Mouse (Mus musculus) neural tube, embryonic 12.5 days (tissue): Measurements from ENCODE around the gene Gas1. TPM values are rescaled to one million over a fixed set of nuclear protein-coding genes. Genes with fewer than 3 reads are reported as not detected.

Experiments used
- ATAC-seq: fragments of 200-750 bp; cut with Nextera tagmentation; 2 replicates; pipeline ENCODE4 v1.8.0; 2017; ENCODE audit warnings: low read depth, mild to moderate bottlenecking, moderate TSS enrichment, moderate library complexity; ENCODE audit not compliant: low FRiP score
- H3K27ac ChIP-seq: fragments of 300-500 bp; sonication (generic); 2 replicates; pipeline ENCODE4 v1.5.1; 2016
- H3K27me3 ChIP-seq: fragments of 300-500 bp; sonication (generic); replicated peaks from 2 replicates; pipeline ENCODE4 v1.6.1; 2016; ENCODE audit warnings: mild to moderate bottlenecking
- H3K36me3 ChIP-seq: fragments of 300-500 bp; sonication (generic); 2 replicates; pipeline ENCODE4 v1.6.1; 2016; ENCODE audit warnings: mild to moderate bottlenecking
- H3K4me1 ChIP-seq: fragments of 300-500 bp; sonication (generic); 2 replicates; pipeline ENCODE4 v1.6.1; 2016
- H3K4me2 ChIP-seq: fragments of 300-500 bp; sonication (generic); replicated peaks from 2 replicates; pipeline ENCODE4 v1.6.1; 2016; ENCODE audit warnings: mild to moderate bottlenecking
- H3K4me3 ChIP-seq: fragments of 300-500 bp; sonication (generic); 2 replicates; pipeline ENCODE4 v1.5.1; 2016
- H3K9ac ChIP-seq: fragments of 300-500 bp; sonication (generic); 2 replicates; pipeline ENCODE4 v1.6.1; 2016; ENCODE audit warnings: mild to moderate bottlenecking
- H3K9me3 ChIP-seq: fragments of 300-500 bp; sonication (generic); 2 replicates; pipeline ENCODE4 v1.6.1; 2016; ENCODE audit warnings: mild to moderate bottlenecking
- WGBS: fragments of 180-500 bp; shearing (Covaris S2); methylation state at CpG from one replicate; pipeline ENCODE4 v1.1.7; 2016; 5-methylcytosine and 5-hydroxymethylcytosine counted together
- polyA plus RNA-seq: library from polyadenylated mRNA; unstranded; fragments of >200 nt; fragmentation: Nextera tagmentation; extraction: Ambion mirVana; gene quantifications from 2 replicates; pipeline ENCODE4 v1.2.1, GENCODE M21; 2016

Gas1 gene
- polyA plus RNA-seq, 1 experiment from 2014 or later, result 168 TPM

- no peaks in the 10 kb centered on the region for H3K9me3 ChIP-seq
- WGBS, result 88% methylated on average over 2 of the region's 2 CpGs
- no peak overlapping the region for H3K4me3 ChIP-seq
- no peak for ATAC-seq
- no peak overlapping the region for H3K27ac ChIP-seq
- H3K4me1 ChIP-seq, result no peaks in the 10 kb centered on the region
- H3K4me2 ChIP-seq, result no peak overlapping the region
- no peaks in the 10 kb centered on the region for H3K27me3 ChIP-seq
- no peak overlapping the region for H3K9ac ChIP-seq
- no peaks in the 10 kb centered on the region for H3K36me3 ChIP-seq
Measured at GRCm38 (mm10) chr13:60187276-60187675, 10.1 kb upstream of the Gas1 start.

DNA sequence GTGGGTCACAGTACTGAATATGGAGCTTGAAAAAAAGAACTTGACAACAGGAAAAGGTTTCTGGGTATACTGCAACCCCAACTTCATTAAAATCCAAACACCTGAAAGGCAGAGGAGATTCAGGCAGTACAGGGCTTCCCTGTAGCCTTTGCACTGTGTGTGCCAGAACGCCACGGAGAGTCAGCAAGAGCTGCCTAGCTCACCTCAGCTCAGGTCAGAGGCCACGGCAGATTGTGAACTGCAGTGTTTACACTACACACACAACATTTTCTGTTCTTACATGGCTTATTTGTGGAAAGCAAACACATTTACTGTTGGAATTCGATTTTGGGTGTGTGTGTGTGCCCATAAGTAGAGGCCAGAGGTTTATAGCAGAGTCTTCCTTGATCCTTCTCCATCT, 5.2 kb upstream of the Gas1 start:
- H3K9me3 ChIP-seq, result no peaks in the 10 kb centered on the region
- WGBS, result 69% methylated on average over 4 of the region's 4 CpGs
- ATAC-seq, result no peak
- no peak overlapping the region for H3K4me2 ChIP-seq
- no peak overlapping the region for H3K27ac ChIP-seq
- H3K9ac ChIP-seq, result no peak overlapping the region
- no peaks in the 10 kb centered on the region for H3K27me3 ChIP-seq
- no peaks in the 10 kb centered on the region for H3K36me3 ChIP-seq
- no peak overlapping the region for H3K4me3 ChIP-seq
- no peaks in the 10 kb centered on the region for H3K4me1 ChIP-seq

- no peak for ATAC-seq
- H3K27me3 ChIP-seq, result no peaks in the 10 kb centered on the region
- H3K36me3 ChIP-seq, result peaks cover 6% of the 10 kb centered on the region; the same call in 1 of the 2 replicates
- no peak overlapping the region for H3K4me2 ChIP-seq
- H3K27ac ChIP-seq, result no peak overlapping the region
- WGBS, result 75% methylated on average over 4 of the region's 4 CpGs
- no peaks in the 10 kb centered on the region for H3K4me1 ChIP-seq
- H3K9me3 ChIP-seq, result no peaks in the 10 kb centered on the region
- no peak overlapping the region for H3K4me3 ChIP-seq
- no peak overlapping the region for H3K9ac ChIP-seq
Measured at GRCm38 (mm10) chr13:60179641-60180040, 2.5 kb upstream of the Gas1 start.

DNA sequence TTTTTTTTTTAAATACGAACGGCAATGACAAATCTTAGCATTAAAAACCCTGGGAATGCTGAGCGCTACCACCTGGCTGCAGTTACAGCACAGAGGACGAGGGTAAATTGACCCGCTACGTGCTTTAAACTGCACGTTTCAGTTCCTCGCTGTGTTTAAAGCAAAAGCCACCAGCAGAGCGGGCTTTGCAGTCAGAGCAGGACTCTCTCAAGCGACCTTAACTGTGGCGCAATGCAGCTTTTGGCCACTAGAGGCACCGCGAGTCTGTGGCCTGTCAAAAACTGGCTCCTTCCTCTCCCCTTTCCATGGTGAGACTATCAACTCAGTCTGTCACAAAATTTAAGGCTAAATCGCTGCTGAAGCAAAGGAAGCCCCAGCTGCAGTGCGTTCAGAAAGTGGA, 1.3 kb upstream of the Gas1 start:
- ATAC-seq, result no peak
- H3K4me2 ChIP-seq, result peak overlapping the region; percentile 81
- WGBS, result under 1% methylated on average over 15 of the region's 15 CpGs

GRCm38 (mm10) chr13:60177797-60178110, 589 bp upstream of the Gas1 start:
- ATAC-seq, result no peak

More for the DNA sequence above, 1.3 kb upstream of the Gas1 start:
- H3K9me3 ChIP-seq, result no peaks in the 10 kb centered on the region
- peaks cover 6% of the 10 kb centered on the region; the same call in 1 of the 2 replicates for H3K36me3 ChIP-seq
- peaks cover 7% of the 10 kb centered on the region for H3K4me1 ChIP-seq
- 0 out of 2 replicates have a peak overlapping the region, but pooled peaks have one; percentile 97 for H3K27ac ChIP-seq
- H3K27me3 ChIP-seq, result no peaks in the 10 kb centered on the region
- H3K4me3 ChIP-seq, result peak overlapping the region; percentile 91; the same call in 1 of the 2 replicates
- no peak overlapping the region; the same call in 1 of the 2 replicates for H3K9ac ChIP-seq

GRCm38 (mm10) chr13:60176776-60177105, 424 bp downstream of the Gas1 start:
- peak overlapping the region; percentile 99 for H3K9ac ChIP-seq
- no peaks in the 10 kb centered on the region for H3K9me3 ChIP-seq
- peak overlapping the region; percentile 91 for H3K4me3 ChIP-seq
- peak overlapping the region; percentile 81 for H3K4me2 ChIP-seq
- H3K27ac ChIP-seq, result peak overlapping the region; percentile 97
- under 1% methylated on average over 53 of the region's 53 CpGs for WGBS
- peaks cover 22% of the 10 kb centered on the region for H3K4me1 ChIP-seq
- H3K27me3 ChIP-seq, result no peaks in the 10 kb centered on the region
- H3K36me3 ChIP-seq, result peaks cover 6% of the 10 kb centered on the region; the same call in 1 of the 2 replicates
- ATAC-seq, result no peak

More at GRCm38 (mm10) chr13:60177797-60178110, 589 bp upstream of the Gas1 start:
- H3K4me3 ChIP-seq, result peak overlapping the region; percentile 91
- H3K9me3 ChIP-seq, result no peaks in the 10 kb centered on the region
- peaks cover 6% of the 10 kb centered on the region; the same call in 1 of the 2 replicates for H3K36me3 ChIP-seq
- H3K27ac ChIP-seq, result peak overlapping the region; percentile 97; the same call in 1 of the 2 replicates
- no peaks in the 10 kb centered on the region for H3K27me3 ChIP-seq
- H3K9ac ChIP-seq, result no peak overlapping the region; the same call in 1 of the 2 replicates
- peaks cover 12% of the 10 kb centered on the region for H3K4me1 ChIP-seq
- WGBS, result under 1% methylated on average over 13 of the region's 13 CpGs
- peak overlapping the region; percentile 81 for H3K4me2 ChIP-seq

DNA sequence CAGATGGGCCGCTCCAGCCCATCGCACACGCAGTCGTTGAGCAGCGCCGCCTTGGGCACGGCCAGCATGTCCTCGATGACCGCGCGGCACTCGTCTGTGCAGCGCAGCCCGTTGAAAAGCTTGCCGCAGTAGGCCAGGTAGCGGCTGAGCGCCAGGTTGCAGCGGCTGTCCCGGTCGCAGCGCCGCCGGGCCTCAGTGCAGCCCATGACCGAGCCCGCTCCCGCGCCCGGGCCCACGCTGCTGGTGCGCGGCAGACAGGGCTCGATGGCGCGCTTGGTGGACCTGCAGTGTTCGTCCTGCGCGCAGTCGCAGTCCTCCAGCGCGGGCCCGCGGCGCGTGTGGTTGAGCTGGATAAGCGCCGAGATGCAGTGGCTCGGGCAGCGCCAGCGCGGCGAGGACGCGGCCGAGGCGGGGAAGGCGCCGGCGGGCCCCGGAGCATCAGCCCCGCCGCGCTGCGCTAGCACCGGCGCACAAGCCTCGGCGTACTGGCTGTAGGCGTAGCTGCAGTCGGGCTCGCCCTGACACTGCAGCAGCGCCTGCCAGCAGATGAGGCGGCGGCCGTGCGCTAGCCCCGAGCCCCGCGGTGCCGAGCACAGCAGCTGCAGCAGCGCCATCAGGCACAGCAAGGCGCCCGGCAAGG, 909 bp downstream of the Gas1 start:
- peak; percentile 30 for ATAC-seq
- H3K4me2 ChIP-seq, result peak overlapping the region; percentile 81
- H3K9me3 ChIP-seq, result no peaks in the 10 kb centered on the region
- H3K27ac ChIP-seq, result peak overlapping the region; percentile 97
- H3K36me3 ChIP-seq, result peaks cover 6% of the 10 kb centered on the region; the same call in 1 of the 2 replicates
- peaks cover 26% of the 10 kb centered on the region for H3K4me1 ChIP-seq
- peak overlapping the region; percentile 99 for H3K9ac ChIP-seq
- WGBS, result under 1% methylated on average over 82 of the region's 82 CpGs
- H3K4me3 ChIP-seq, result peak overlapping the region; percentile 91
- no peaks in the 10 kb centered on the region for H3K27me3 ChIP-seq

DNA sequence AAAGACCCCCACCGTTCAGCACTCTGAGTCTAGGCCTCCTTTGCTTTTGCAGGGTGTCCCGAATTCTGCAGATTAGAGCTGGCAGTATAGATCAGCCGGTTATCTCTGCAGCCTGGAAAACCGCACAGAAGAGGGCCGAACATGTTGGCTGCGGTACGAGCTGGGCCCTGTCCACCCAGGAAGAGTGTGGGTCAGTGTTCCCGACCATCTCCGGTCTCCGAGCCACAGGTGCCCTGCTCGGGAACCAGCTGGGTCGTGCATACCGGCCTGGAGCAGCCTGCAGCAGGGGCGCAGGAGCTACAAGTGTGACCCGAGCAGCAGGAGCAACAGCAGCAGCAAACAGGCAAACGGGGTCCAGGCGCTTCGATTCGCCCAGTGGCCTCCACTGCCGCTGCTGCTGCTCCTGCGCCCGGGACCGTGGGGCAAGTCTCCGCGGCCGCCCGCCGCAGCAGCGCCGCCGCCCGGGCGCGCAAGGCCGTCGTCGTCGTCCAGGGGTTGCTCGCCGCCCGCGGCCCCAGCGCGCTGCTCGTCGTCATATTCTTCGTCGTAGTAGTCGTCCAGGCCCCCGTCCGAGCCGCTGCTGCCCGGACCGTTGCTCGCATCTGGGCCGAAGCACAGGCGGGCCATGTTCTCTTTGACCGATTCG, 1.6 kb downstream of the Gas1 start:
- no peaks in the 10 kb centered on the region for H3K27me3 ChIP-seq
- H3K9ac ChIP-seq, result peak overlapping the region; percentile 99
- H3K4me3 ChIP-seq, result peak overlapping the region; percentile 91
- H3K4me2 ChIP-seq, result peak overlapping the region; percentile 81
- peaks cover 30% of the 10 kb centered on the region for H3K4me1 ChIP-seq
- no peaks in the 10 kb centered on the region for H3K9me3 ChIP-seq
- no peak for ATAC-seq
- H3K27ac ChIP-seq, result peak overlapping the region; percentile 97
- peaks cover 6% of the 10 kb centered on the region; the same call in 1 of the 2 replicates for H3K36me3 ChIP-seq
- under 1% methylated on average over 59 of the region's 59 CpGs for WGBS

DNA sequence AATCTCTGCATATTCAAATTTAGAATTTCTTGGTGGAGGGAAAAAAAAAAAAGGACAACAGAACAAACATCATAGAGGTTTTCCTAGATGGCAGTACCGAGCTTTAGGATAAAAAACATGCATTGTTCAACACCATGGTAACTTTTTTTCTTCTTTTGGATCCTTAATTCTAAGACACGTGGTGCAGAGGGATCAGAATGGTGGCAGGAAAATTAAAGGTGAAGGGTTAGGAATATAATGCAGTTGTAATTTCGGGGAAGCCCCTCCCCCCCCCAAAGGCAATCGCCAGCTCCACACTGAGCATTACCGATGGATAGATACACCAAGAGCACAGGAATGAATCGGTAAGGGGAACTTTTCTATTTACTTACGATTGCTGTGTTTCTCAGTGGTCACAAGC, 2.2 kb downstream of the Gas1 start:
- H3K4me2 ChIP-seq, result peak overlapping the region; percentile 81
- peak overlapping the region; percentile 97; the same call in 1 of the 2 replicates for H3K27ac ChIP-seq
- H3K9me3 ChIP-seq, result no peaks in the 10 kb centered on the region
- H3K9ac ChIP-seq, result peak overlapping the region; percentile 99
- peak overlapping the region; percentile 91 for H3K4me3 ChIP-seq
- H3K27me3 ChIP-seq, result no peaks in the 10 kb centered on the region
- WGBS, result under 1% methylated on average over 7 of the region's 7 CpGs
- H3K4me1 ChIP-seq, result peaks cover 30% of the 10 kb centered on the region
- H3K36me3 ChIP-seq, result peaks cover 6% of the 10 kb centered on the region; the same call in 1 of the 2 replicates
- ATAC-seq, result no peak

DNA sequence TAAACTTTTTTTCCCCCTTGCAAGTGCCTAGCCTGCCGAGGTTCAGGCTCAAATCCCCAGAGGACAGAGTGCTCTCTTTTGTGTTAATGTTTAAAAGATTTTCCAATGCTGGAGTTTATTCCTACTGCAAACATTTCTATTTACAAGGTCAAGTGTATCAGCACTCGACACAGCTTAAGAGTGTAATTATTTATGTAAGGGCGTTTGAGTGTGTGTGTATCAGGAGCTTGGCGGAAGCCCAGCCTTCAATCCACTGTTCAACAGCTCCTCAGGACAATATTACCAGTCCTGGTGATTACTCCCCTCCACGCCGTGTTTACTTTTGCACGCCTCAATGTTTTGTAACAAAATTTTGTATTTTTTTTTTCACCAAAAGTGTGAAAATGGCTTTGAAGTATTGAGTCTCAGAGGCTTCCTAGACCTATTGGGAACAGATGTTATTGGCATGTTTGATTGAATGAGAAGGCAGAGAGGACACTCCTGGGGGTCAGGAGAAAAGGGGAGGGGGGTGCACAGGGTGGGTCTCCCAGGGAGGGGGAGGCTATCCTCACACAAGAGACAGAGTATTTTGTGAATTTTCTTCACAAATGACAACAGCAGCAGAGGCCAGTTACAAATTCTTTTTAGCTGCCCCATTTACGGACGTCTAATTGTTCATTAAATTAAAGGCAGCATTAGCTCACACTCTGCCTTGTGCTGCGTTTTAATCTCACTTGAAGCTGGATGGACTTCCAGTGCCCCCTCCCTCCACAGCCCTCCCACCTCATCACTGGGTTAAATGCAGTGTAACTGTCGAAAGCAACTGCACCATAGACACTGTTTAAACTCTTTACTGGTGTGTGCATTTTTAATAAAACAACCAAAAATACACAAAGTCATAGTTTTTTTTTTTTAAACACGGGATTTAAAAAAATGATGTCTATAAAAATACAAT, 3.3 kb downstream of the Gas1 start:
- no peak for ATAC-seq
- H3K9ac ChIP-seq, result peak overlapping the region; percentile 53
- H3K4me3 ChIP-seq, result peak overlapping the region; percentile 39
- H3K27me3 ChIP-seq, result no peaks in the 10 kb centered on the region
- peaks cover 6% of the 10 kb centered on the region; the same call in 1 of the 2 replicates for H3K36me3 ChIP-seq
- H3K27ac ChIP-seq, result no peak overlapping the region
- H3K4me2 ChIP-seq, result peak overlapping the region; percentile 81
- no peaks in the 10 kb centered on the region for H3K9me3 ChIP-seq
- H3K4me1 ChIP-seq, result peaks cover 30% of the 10 kb centered on the region
- WGBS, result 3% methylated on average over 12 of the region's 12 CpGs

GRCm38 (mm10) chr13:60173186-60173585, 4.0 kb downstream of the Gas1 start:
- peaks cover 30% of the 10 kb centered on the region for H3K4me1 ChIP-seq
- peaks cover 6% of the 10 kb centered on the region; the same call in 1 of the 2 replicates for H3K36me3 ChIP-seq
- H3K4me3 ChIP-seq, result no peak overlapping the region; the same call in 1 of the 2 replicates
- 3% methylated on average over 3 of the region's 3 CpGs for WGBS
- no peaks in the 10 kb centered on the region for H3K27me3 ChIP-seq
- H3K9me3 ChIP-seq, result no peaks in the 10 kb centered on the region
- no peak overlapping the region for H3K27ac ChIP-seq
- H3K9ac ChIP-seq, result peak overlapping the region; percentile 53; the same call in 1 of the 2 replicates
- peak overlapping the region; percentile 81 for H3K4me2 ChIP-seq
- no peak for ATAC-seq
